Mouse (Mus musculus): Measurements from ENCODE around the gene Tnip2.

DNA sequence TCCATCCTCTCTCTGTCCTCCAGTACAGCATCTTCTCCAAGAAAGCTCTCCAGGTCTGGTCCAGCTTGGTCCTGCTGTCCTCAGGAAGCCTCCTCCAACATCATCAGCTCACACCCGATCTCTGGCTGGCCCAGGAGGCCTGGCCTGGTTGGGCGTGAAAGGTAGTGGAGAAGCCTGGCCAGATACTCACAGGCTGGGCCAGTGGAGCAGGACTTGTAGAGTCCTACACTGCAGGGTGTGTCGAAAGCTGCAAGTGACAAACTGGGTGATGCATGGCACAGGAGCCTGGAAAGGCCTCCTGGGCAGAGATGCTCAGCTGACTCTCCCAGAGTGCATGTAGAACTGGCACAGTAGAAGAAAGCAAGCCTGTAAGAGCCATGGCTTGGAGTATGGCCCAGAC lies 7.5 kb upstream of the Tnip2 start:
- TF ChIP-seq TAL1 (IDR thresholded peaks at IDR 0.05; ENCODE audit: low read length) (no peak), GATA1 (IDR thresholded peaks at IDR 0.05; ENCODE audit: low read length) (no peak)
